Mouse (Mus musculus) myocyte (in vitro differentiated cells): ENCODE data around the gene Lsm2.

Source experiments
- POLR2A ChIP-seq: IDR thresholded peaks from one replicate; pipeline ENCODE4 v1.6.1; 2011; ENCODE audit warnings: low read depth, mild to moderate bottlenecking, control low read depth, moderate library complexity; ENCODE audit not compliant: insufficient read length
- TCF3 ChIP-seq: IDR thresholded peaks from one replicate; pipeline ENCODE4 v1.6.1; 2011; ENCODE audit warnings: low read depth, control low read depth; ENCODE audit not compliant: insufficient read length
- USF1 ChIP-seq: IDR thresholded peaks from one replicate; pipeline ENCODE4 v1.6.1; 2011; ENCODE audit warnings: low read depth, mild to moderate bottlenecking, control low read depth, moderate library complexity

- TF ChIP-seq POLR2A (no peak), USF1 (no peak), TCF3 (no peak)
These were observed 39.6 kb downstream of the Lsm2 start for GRCm38 (mm10) chr17:35021163-35021808.
